Mouse (Mus musculus): ENCODE results near the gene Igf2bp3.

DNA sequence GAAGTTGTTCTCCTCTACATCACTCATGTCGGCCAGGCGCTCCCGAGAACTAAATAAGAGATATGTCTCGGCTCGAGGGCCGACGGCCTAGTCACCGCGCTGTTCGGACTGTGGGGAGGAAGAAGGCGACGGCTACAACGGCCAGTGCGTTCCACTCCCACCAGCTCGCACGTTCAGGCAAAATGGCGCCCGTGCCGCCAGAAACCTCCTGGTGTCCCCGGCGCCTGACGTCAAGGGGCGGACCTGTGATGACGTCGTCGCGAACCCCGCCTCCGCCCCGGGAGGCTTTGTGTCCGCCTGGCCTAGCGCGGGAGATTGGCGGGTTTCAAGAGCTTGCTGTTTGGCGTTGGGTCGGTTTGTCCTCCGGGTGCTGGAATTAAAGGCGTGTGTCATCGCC, 49.1 kb upstream of the Igf2bp3 start, which contains the start of gene Tra2a:
- TF ChIP-seq EP300 (optimal IDR thresholded peaks at IDR 0.05), result no peak
- TF ChIP-seq CTCF (IDR thresholded peaks at IDR 0.05; ENCODE audit: low read depth), result no peak
